Mouse (Mus musculus): ENCODE results near the gene Slc10a1.

- TF ChIP-seq CTCF (IDR thresholded peaks at IDR 0.05; ENCODE audit: borderline replicate concordance, extremely low read depth, insufficient read depth, insufficient read length), result no peak
- TF ChIP-seq POLR2A (IDR thresholded peaks at IDR 0.05; ENCODE audit: borderline replicate concordance, extremely low read depth, insufficient read depth, insufficient read length, poor library complexity, severe bottlenecking), result no peak
Measured at GRCm38 (mm10) chr12:80993773-80994172, 25.3 kb upstream of the Slc10a1 start.

Data from brain, embryonic 14.5 days (tissue).